Mouse (Mus musculus): ENCODE measurements around the gene Defb25.

Gene Defb25

DNA sequence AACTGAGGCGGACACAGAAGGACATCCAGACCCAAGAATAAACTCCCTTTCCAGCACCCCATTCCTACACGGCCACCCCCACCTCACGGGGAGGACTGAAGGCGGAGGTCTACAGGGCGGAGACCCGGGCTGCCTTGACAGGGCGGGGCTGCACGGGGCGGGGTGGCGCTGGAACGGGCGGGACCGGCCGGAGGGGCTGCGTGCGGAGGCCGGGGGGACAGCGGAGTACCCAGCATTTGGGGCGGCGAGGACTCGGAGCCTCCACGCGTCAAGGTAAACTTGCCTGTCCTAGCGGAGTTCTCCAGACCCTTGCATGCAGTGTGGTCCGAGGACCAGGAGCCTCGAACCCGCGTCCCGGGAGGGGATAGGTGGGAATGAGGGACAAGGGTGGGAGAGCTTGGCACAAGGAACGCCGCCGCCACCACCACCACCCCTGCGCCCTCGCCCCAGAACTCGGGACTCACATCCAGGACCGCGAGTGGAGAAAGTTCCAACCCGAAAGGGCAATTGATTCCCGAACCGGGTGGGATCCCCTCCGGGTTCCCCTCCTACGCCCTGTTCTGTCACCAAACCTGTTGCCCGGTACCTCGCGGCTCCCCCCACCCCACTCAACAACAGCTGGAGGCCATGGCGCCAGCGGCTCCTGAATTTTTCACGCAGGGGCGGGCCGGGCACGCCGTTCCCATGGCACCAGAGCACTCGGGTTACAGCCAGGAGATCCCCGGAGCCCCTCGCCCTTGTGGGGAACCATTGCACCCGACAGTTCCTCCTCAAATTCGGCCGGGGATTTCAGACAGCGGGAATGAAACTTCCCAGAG lies 4.1 kb upstream of the Defb25 start, which contains the start of gene Rem1:
Rem1 (plus strand) TSS at position 178 of the 818 bp plus-strand sequence.
- DNase-seq, result no peak

DNA sequence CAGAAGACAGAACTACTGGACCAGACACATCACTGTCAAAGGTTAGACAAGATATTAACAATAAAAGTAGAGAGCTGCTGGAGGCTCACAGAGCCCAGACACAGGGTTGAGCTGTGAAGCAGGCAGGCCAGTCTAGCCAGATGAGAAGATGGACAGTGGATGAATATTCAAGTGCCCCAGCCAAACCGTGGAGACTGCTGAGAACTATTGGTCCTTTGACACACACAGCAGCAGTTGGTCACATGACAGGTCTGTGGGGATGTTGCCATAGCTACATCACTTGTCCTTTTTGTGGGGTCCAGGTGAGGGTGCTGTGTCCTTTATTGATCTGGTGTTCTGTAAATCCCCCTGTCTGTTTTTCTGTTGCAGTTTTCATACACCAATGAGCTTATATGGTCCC lies 2.4 kb upstream of the Defb25 start:
- no peak for DNase-seq

GRCm38 (mm10) chr2:152624566-152624965 lies 1.7 kb upstream of the Defb25 start:
- DNase-seq, result no peak

DNA sequence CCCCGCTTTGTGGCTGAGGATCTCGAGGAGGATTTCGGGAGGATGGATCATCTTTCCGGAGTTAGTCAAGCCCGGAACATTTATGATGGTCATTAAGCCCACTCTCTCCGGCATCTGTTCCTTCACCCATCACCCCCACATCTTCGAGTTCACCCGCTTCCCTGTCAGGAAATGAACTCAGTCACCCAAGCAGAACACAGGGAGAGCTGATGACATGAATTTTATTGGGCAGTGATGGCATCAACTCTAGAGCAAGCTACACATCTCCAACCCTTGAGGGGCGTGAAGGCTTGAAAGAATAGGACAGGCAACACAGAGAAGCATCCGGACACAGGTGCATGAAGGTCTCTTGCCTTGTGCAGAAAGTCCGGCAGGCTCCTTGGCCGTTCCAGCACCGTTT lies 702 bp downstream of the Defb25 start:
- DNase-seq, result no peak

- peak; percentile 46 for DNase-seq
Observed at GRCm38 (mm10) chr2:152620367-152621134, 2.3 kb downstream of the Defb25 start.

DNA sequence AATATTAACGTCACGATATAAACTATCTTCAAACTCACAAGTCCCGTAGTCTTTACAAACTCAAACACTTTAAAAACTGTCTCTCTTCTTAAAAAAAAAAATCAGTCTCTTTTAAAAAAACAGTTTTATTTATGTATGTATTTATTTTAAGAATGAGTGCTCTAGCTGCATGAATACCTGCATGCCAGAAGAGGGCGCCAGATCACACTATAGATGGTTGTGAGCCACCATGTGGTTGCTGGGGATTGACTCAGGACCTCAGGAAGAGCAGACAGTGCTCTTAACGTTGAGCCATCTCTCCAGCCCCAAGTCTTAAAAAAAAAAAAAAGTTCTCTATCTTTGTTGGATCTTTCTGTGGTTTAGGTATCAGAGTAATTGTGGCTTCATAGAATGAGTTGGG lies 5.5 kb downstream of the Defb25 start:
- no peak for DNase-seq

DNA sequence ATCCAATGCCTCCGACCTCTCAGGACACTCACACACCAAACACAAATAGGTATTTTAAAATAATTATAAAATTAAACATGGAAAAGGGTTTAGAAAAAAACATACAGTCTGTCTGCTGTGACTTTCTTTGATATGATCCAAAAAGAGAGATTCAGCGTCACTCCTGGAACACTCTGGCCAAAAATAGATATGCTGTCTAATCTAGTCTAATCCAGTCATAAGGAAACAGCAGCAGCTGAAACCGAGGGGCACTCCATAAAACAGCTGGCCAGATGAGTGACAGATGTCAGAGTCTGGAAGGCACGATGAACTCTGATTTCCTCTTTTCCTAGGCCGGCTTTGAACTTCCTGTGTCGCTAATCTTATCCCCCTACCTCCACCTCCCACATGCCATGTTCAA lies 6.4 kb downstream of the Defb25 start:
- DNase-seq, result no peak

DNA sequence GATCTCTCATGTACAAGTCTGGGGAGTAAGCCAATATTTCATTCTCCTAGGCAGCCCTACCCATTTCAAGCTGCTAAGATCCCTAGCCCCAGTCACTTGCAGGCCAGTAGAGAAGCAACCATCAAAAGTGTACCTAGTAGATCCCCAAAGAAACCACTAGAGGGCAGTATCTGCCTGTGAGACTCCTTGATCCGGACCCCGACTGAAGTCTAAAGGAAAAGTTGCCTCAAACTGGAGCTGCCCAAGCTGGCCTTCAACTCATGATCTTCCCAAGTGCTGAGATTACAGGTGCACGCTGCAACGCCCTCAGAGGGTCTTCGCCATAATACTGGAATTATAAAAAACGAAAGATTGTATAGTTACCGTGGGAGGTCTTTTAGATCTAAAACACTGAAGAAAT lies 7.3 kb downstream of the Defb25 start:
- DNase-seq, result peak; percentile 41

GRCm38 (mm10) chr2:152612193-152612592 lies 10.7 kb downstream of the Defb25 start:
- DNase-seq, result no peak

DNA sequence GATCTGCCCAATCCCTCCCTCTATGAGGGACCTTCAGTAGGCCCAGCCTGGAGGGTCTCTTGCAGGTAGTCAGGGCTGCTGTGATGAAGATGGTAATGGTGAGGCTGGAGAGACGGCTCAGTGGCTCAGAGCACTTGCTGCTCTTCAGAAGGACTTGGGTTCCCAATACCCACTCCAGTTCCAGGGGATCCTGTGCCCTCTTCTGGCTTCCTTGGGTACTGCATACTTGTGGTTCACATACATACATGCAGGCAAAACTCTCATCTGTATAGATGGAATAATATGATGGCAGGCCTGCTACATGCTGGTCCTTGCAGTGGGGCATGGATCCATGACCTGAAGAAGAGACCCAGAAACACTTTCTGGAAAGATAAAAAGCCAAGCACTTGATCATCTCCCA lies 14.1 kb downstream of the Defb25 start:
- no peak for DNase-seq

- no peak for DNase-seq
Observed at GRCm38 (mm10) chr2:152607746-152608145, 15.1 kb downstream of the Defb25 start.

DNA sequence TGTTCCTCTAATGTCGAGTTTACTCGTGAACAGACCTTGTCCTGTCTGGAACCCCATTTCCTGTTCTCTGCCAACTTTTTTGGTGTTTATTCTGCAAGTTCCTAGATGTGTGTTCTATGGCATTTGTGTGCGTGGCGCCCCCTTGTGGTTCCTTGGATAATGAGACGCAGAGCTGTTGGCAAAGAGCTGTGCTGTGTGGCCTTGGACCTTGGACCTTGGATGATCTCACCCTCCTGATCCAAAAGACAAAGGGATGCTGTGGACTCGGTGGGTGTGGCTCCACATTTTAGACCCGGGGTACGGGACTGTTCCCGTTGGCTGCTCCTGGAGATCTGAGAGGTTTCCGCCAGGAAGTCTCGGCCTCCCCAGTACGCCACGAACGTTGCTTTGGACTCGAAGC lies 18.8 kb downstream of the Defb25 start, which contains the start of gene Defb36:
Defb36 (plus strand) TSS at position 271 of the 400 bp plus-strand sequence.
- no peak for DNase-seq

- no peak for DNase-seq
Observed at GRCm38 (mm10) chr2:152601275-152601960, 21.4 kb downstream of the Defb25 start.

DNA sequence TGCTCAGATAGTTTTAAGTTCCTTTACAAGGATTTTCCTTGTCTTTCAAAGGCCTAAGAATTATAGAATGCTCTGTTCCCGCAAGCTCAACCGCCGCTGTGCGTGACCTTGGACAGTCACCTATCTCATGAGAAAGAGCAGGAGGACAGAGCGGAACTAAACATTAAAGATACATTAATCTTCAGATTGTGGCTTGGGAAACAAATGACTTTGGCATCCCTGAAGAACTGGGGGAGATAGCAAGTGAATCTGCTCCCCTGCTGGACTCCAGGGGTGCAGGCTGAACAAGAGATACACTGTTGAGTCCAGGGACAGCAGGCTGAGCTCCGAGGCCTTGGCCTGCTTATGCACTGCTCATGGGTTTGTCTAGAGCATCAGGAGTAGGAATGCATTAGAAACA lies 22.8 kb downstream of the Defb25 start:
- no peak for DNase-seq

- DNase-seq, result no peak
Observed at GRCm38 (mm10) chr2:152599299-152599698, 23.6 kb downstream of the Defb25 start, which contains the start of gene Defb45. Gene Defb45 (minus strand): TSS chr2:152599399.

DNA sequence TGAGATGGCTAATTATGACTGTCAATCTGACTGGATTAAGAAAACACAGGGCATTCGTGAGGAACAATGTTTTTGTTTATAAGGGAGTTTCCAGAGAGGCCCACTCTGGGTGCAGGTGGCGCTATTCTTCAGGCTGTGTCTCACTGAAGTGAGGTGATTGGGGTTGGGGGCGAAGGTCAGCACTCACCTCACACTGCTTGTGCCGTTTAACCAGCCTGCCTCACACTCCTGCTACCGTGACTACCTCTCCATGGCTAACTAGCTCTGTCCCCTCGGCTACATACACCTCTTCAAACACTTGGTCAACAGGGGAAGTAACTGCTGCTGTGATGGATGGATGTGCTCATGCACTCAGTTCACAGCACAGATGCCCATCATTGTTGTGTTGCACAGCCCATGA lies 33.8 kb downstream of the Defb25 start:
- no peak for DNase-seq

DNA sequence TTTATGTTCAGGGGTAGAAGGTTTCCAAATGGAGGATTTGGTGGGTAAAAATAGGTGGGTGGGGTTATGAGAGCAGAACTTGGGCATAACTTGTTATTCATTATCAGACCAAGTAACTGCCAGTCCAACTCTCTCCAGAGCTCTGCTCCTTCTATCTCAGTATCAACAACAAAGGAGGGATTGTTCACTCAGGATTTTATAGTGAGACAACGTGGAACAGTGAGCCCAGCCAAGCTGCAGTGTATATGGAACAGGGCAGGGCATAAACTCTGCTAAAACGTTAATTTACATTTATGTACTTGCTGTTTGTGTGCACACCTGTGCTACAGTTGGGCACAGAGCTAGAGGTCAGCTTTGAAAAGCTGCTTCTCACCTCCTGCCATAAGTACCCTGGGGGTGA lies 34.4 kb downstream of the Defb25 start:
- no peak for DNase-seq

- DNase-seq, result no peak
Observed at GRCm38 (mm10) chr2:152586926-152587560, 35.8 kb downstream of the Defb25 start.

DNA sequence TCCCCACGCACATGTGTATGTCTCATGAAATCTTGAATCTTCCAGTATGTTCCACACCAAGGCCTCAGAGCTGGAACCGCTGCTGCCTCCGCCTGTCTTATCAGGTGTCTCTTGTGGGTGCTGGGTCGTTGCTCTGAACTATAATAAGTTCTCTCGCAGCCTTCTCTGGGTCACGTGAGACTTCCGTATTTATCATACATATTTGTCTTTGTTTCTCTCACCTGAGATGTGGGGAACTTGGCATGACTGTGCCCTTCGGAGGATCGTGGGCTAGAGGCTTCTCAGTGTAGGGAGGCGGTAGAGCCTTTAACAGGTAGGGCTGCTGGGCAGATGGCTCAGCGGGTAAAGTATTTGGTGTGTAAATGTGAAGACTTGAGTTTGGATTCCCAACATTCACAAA lies 42.2 kb downstream of the Defb25 start:
- no peak for DNase-seq

GRCm38 (mm10) chr2:152580107-152580506 lies 42.7 kb downstream of the Defb25 start, which contains the start of gene Defb19:
Gene Defb19 (minus strand): TSS chr2:152580312.
- DNase-seq, result no peak

GRCm38 (mm10) chr2:152573484-152573883 lies 49.4 kb downstream of the Defb25 start:
- DNase-seq, result no peak

Measured in right cerebral cortex, adult 18-20 months (tissue).